Mouse (Mus musculus): ENCODE measurements around the gene Gpc3. TPM values are rescaled to one million over a fixed set of nuclear protein-coding genes. Genes with fewer than 3 reads are reported as not detected.

Gene Gpc3
- polyA plus RNA-seq, 1 experiment from 2014 or later = 372 TPM

DNA sequence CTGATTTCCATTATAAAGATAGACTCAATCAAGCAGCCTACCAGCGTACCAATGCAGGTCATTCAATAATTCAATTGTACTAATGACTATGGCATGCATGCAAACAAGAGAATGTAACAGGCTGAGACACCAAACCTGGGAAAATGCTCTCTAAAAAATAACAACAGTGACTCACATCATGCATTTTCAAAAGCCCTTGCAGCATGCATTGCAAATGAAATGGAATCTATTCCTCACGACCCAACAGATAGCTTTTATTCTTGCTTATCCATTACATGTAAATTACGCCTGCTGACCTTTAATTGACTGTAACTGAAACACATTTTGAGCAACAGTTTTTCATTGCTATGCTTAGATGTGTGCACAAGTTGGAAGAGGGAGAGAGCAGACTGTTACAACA, 200.8 kb downstream of the Gpc3 start:
- no peak overlapping the region for H3K4me2 ChIP-seq (ENCODE audit: low read depth, low read length)
- H3K4me3 ChIP-seq (ENCODE audit: low read length) = no peak overlapping the region
- ATAC-seq (replicated peaks; ENCODE audit: extremely low read depth, insufficient read depth, low FRiP score) = no peak
- no peaks in the 10 kb centered on the region for H3K36me3 ChIP-seq (ENCODE audit: control insufficient read depth, insufficient read depth)
- no peaks in the 10 kb centered on the region for H3K27me3 ChIP-seq (ENCODE audit: control insufficient read depth, insufficient read depth, low read length)
- H3K27ac ChIP-seq (ENCODE audit: low read length) = no peak overlapping the region
- WGBS = 79% methylated on average over 3 of the region's 3 CpGs
- no peak overlapping the region for H3K9ac ChIP-seq (ENCODE audit: low read length)
- H3K4me1 ChIP-seq (ENCODE audit: control insufficient read depth, insufficient read depth, low read length) = no peaks in the 10 kb centered on the region
- H3K9me3 ChIP-seq (replicated peaks; ENCODE audit: control insufficient read depth, low read length) = no peaks in the 10 kb centered on the region

DNA sequence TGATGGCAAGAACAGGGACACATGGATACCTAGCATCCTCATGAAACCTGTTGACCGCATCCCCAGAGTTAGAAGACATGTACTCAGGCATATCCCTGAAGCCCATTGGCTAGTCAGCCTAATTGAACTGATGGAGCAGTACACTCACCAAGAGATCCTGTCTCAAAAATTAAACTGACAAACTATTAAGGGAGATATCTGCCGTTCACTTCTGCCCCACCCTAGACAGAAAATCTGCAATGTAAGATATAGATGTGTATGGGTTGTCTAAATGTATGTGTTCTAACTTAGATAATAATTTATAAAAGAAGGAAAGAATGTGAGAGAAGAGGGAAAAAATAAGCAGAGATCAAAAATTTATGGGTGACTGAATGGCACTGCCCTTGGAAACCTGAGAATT, 212.6 kb downstream of the Gpc3 start:
- WGBS = 87% methylated on average over 2 of the region's 2 CpGs
- H3K36me3 ChIP-seq (ENCODE audit: control insufficient read depth, insufficient read depth) = no peaks in the 10 kb centered on the region
- no peaks in the 10 kb centered on the region for H3K9me3 ChIP-seq (replicated peaks; ENCODE audit: control insufficient read depth, low read length)
- no peak for ATAC-seq (replicated peaks; ENCODE audit: extremely low read depth, insufficient read depth, low FRiP score)
- H3K4me2 ChIP-seq (ENCODE audit: low read depth, low read length) = no peak overlapping the region
- no peak overlapping the region for H3K4me3 ChIP-seq (ENCODE audit: low read length)
- H3K27ac ChIP-seq (ENCODE audit: low read length) = no peak overlapping the region
- no peaks in the 10 kb centered on the region for H3K4me1 ChIP-seq (ENCODE audit: control insufficient read depth, insufficient read depth, low read length)
- no peak overlapping the region for H3K9ac ChIP-seq (ENCODE audit: low read length)
- H3K27me3 ChIP-seq (ENCODE audit: control insufficient read depth, insufficient read depth, low read length) = no peaks in the 10 kb centered on the region

DNA sequence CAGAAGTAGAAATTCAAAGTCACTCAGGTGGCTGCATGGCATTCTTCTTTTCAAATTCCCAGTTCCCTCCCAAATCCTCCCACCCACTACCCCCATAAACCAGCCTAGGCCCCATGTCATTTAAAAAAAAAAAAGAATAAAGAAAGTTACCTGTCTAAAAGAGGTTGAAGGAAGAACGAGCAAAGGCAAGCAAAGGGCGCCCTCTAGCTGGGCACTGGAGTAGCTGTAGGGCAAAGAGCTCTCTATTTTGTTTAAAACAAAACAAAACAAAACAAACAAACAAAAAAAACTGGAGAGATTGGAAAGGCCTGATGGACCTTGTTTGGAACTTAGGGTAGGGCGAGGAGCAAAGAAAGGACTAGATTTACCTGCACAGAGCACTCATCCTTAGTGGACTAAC, 238.6 kb downstream of the Gpc3 start:
- H3K4me3 ChIP-seq (ENCODE audit: low read length) = no peak overlapping the region
- no peak overlapping the region for H3K9ac ChIP-seq (ENCODE audit: low read length)
- no peak overlapping the region for H3K27ac ChIP-seq (ENCODE audit: low read length)
- H3K4me1 ChIP-seq (ENCODE audit: control insufficient read depth, insufficient read depth, low read length) = peaks cover 6% of the 10 kb centered on the region; the same call in 1 of the 2 replicates
- no peaks in the 10 kb centered on the region for H3K9me3 ChIP-seq (replicated peaks; ENCODE audit: control insufficient read depth, low read length)
- 65% methylated on average over 3 of the region's 3 CpGs for WGBS
- H3K27me3 ChIP-seq (ENCODE audit: control insufficient read depth, insufficient read depth, low read length) = no peaks in the 10 kb centered on the region
- no peaks in the 10 kb centered on the region for H3K36me3 ChIP-seq (ENCODE audit: control insufficient read depth, insufficient read depth)
- no peak for ATAC-seq (replicated peaks; ENCODE audit: extremely low read depth, insufficient read depth, low FRiP score)
- no peak overlapping the region for H3K4me2 ChIP-seq (ENCODE audit: low read depth, low read length)

GRCm38 (mm10) chrX:52374209-52374608, 239.5 kb downstream of the Gpc3 start:
- ATAC-seq (replicated peaks; ENCODE audit: extremely low read depth, insufficient read depth, low FRiP score) = no peak
- Histone ChIP-seq H3K4me2 (ENCODE audit: low read depth, low read length) (no peak overlapping the region), H3K9me3 (replicated peaks; ENCODE audit: control insufficient read depth, low read length) (no peaks in the 10 kb centered on the region), H3K9ac (ENCODE audit: low read length) (no peak overlapping the region), H3K4me3 (ENCODE audit: low read length) (no peak overlapping the region), H3K4me1 (ENCODE audit: control insufficient read depth, insufficient read depth, low read length) (peaks cover 6% of the 10 kb centered on the region; the same call in 1 of the 2 replicates), H3K27ac (ENCODE audit: low read length) (no peak overlapping the region), H3K27me3 (ENCODE audit: control insufficient read depth, insufficient read depth, low read length) (no peaks in the 10 kb centered on the region), H3K36me3 (ENCODE audit: control insufficient read depth, insufficient read depth) (no peaks in the 10 kb centered on the region)
- 81% methylated on average over 14 of the region's 14 CpGs for WGBS

DNA sequence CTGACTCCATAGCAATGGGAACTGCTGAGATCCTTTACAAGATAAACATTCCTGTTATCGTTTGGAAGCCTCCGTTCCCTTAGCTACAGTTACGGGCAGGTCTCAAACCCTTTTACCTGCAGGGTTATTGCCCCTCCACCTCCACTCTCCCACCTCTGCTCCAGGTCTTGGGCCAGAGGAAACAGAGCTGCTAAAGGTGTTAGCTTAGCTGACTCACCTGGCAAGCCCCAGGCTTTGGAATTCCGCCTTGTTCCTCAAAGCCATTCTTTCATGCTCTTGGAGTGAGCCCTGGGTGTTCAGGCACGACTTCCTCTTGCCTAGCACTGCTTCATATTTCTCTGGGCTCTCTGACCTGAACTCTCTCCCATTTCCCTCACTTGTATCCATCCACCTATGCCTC, 241.3 kb downstream of the Gpc3 start:
- Histone ChIP-seq H3K4me3 (ENCODE audit: low read length) (no peak overlapping the region), H3K36me3 (ENCODE audit: control insufficient read depth, insufficient read depth) (no peaks in the 10 kb centered on the region), H3K9me3 (replicated peaks; ENCODE audit: control insufficient read depth, low read length) (no peaks in the 10 kb centered on the region), H3K4me1 (ENCODE audit: control insufficient read depth, insufficient read depth, low read length) (peaks cover 6% of the 10 kb centered on the region; the same call in 1 of the 2 replicates), H3K27me3 (ENCODE audit: control insufficient read depth, insufficient read depth, low read length) (0 out of 2 replicates have a peak, but pooled peaks cover 2% of the 10 kb centered on the region), H3K9ac (ENCODE audit: low read length) (no peak overlapping the region), H3K27ac (ENCODE audit: low read length) (no peak overlapping the region), H3K4me2 (ENCODE audit: low read depth, low read length) (no peak overlapping the region)
- ATAC-seq (replicated peaks; ENCODE audit: extremely low read depth, insufficient read depth, low FRiP score) = no peak
- WGBS = 64% methylated on average over 5 of the region's 5 CpGs

DNA sequence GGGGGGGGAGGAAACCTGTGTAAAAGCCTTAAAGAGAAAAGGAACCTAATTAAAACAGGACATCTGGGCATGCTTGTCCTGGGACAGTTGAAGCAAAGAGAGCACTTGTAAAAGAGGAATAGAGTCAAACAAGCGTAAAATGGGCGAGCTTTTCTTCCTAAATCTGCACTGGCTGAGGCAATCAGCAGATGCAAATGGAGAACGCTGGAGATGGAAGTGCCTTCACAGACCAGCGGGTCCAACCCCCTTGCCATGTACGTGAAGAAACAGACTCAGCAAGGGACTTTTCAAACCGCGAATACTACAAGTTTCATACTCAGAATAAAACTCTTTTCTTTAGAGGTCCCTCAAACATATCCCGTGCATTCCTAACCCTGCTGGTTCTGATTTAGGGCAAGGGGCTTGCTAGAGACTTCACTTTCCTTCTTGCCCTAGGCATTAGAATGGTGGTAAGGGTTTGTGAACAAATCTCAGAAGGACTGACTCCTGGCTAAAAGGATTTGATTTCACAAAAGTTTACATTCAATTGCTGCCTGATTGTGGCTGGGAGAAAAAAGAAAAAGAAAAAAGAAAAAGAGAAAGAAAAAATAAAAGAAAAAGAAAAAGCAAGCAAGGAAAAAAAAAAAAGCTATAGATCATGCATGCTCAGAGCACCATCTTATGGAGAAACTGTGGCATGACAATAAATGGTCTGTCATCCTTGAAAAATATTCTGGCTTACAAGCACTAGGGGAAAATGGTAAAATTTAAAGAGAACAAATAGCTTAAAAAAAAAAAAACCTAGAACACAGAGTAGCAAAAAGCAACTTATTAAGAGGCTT, 243.6 kb downstream of the Gpc3 start:
- H3K9ac ChIP-seq (ENCODE audit: low read length) = no peak overlapping the region
- no peak for ATAC-seq (replicated peaks; ENCODE audit: extremely low read depth, insufficient read depth, low FRiP score)
- no peak overlapping the region for H3K27ac ChIP-seq (ENCODE audit: low read length)
- WGBS = 71% methylated on average over 8 of the region's 8 CpGs
- no peak overlapping the region for H3K4me2 ChIP-seq (ENCODE audit: low read depth, low read length)
- H3K4me3 ChIP-seq (ENCODE audit: low read length) = no peak overlapping the region
- H3K36me3 ChIP-seq (ENCODE audit: control insufficient read depth, insufficient read depth) = no peaks in the 10 kb centered on the region
- 0 out of 2 replicates have a peak, but pooled peaks cover 3% of the 10 kb centered on the region for H3K4me1 ChIP-seq (ENCODE audit: control insufficient read depth, insufficient read depth, low read length)
- H3K27me3 ChIP-seq (ENCODE audit: control insufficient read depth, insufficient read depth, low read length) = 0 out of 2 replicates have a peak, but pooled peaks cover 2% of the 10 kb centered on the region
- no peaks in the 10 kb centered on the region for H3K9me3 ChIP-seq (replicated peaks; ENCODE audit: control insufficient read depth, low read length)

GRCm38 (mm10) chrX:52369304-52369937, 244.3 kb downstream of the Gpc3 start:
- Histone ChIP-seq H3K4me1 (ENCODE audit: control insufficient read depth, insufficient read depth, low read length) (0 out of 2 replicates have a peak, but pooled peaks cover 3% of the 10 kb centered on the region), H3K4me3 (ENCODE audit: low read length) (no peak overlapping the region), H3K27me3 (ENCODE audit: control insufficient read depth, insufficient read depth, low read length) (0 out of 2 replicates have a peak, but pooled peaks cover 2% of the 10 kb centered on the region), H3K9ac (ENCODE audit: low read length) (no peak overlapping the region), H3K27ac (ENCODE audit: low read length) (no peak overlapping the region), H3K9me3 (replicated peaks; ENCODE audit: control insufficient read depth, low read length) (no peaks in the 10 kb centered on the region), H3K36me3 (ENCODE audit: control insufficient read depth, insufficient read depth) (no peaks in the 10 kb centered on the region), H3K4me2 (ENCODE audit: low read depth, low read length) (no peak overlapping the region)
- WGBS = 67% methylated on average over 6 of the region's 6 CpGs
- ATAC-seq (replicated peaks; ENCODE audit: extremely low read depth, insufficient read depth, low FRiP score) = no peak

- Histone ChIP-seq H3K9ac (ENCODE audit: low read length) (no peak overlapping the region), H3K27ac (ENCODE audit: low read length) (no peak overlapping the region), H3K36me3 (ENCODE audit: control insufficient read depth, insufficient read depth) (no peaks in the 10 kb centered on the region), H3K27me3 (ENCODE audit: control insufficient read depth, insufficient read depth, low read length) (0 out of 2 replicates have a peak, but pooled peaks cover 2% of the 10 kb centered on the region), H3K4me3 (ENCODE audit: low read length) (no peak overlapping the region), H3K4me2 (ENCODE audit: low read depth, low read length) (no peak overlapping the region), H3K9me3 (replicated peaks; ENCODE audit: control insufficient read depth, low read length) (no peaks in the 10 kb centered on the region), H3K4me1 (ENCODE audit: control insufficient read depth, insufficient read depth, low read length) (no peaks in the 10 kb centered on the region)
- 50% methylated on average over 5 of the region's 5 CpGs for WGBS
- no peak for ATAC-seq (replicated peaks; ENCODE audit: extremely low read depth, insufficient read depth, low FRiP score)
These were observed 246.9 kb downstream of the Gpc3 start for GRCm38 (mm10) chrX:52366826-52367225.

DNA sequence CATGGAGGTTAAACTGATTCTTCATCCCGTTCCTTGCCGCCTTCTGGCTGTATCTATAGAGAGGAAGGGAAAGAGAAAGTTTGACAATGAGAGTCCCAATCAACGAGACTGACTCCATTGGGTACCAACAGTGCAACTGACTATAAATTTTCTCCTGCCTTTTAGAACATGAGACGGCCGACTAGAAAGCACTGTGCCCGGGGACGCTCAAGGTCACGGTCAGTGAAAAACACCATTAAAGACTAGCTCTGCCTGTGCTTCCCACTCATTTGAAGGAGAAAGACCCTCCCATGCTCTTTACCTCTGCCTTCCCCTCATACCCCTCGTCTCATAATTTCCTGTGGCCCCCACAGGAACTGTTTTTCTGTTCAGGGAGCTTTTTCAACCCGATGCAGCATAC, 248.0 kb downstream of the Gpc3 start:
- ATAC-seq (replicated peaks; ENCODE audit: extremely low read depth, insufficient read depth, low FRiP score) = no peak
- Histone ChIP-seq H3K4me3 (ENCODE audit: low read length) (no peak overlapping the region), H3K27me3 (ENCODE audit: control insufficient read depth, insufficient read depth, low read length) (0 out of 2 replicates have a peak, but pooled peaks cover 2% of the 10 kb centered on the region), H3K36me3 (ENCODE audit: control insufficient read depth, insufficient read depth) (no peaks in the 10 kb centered on the region), H3K4me1 (ENCODE audit: control insufficient read depth, insufficient read depth, low read length) (no peaks in the 10 kb centered on the region), H3K27ac (ENCODE audit: low read length) (no peak overlapping the region), H3K9ac (ENCODE audit: low read length) (no peak overlapping the region), H3K9me3 (replicated peaks; ENCODE audit: control insufficient read depth, low read length) (no peaks in the 10 kb centered on the region), H3K4me2 (ENCODE audit: low read depth, low read length) (no peak overlapping the region)
- WGBS = 84% methylated on average over 10 of the region's 10 CpGs
